Mouse (Mus musculus) forebrain, embryonic 14.5 days (tissue): Measurements from ENCODE around the gene Lrrc45. TPM values are rescaled to one million over a fixed set of nuclear protein-coding genes. Genes with fewer than 3 reads are reported as not detected.
"Not testable (repeated sequence)": the region's sequence is repeated elsewhere in the genome, so short reads cannot be mapped to it uniquely, and the experiment has no call there.

Experiments
- ATAC-seq: fragments of 200-750 bp; cut with Nextera tagmentation; 2 replicates; pipeline ENCODE4 v1.8.0; 2017; ENCODE audit warnings: mild to moderate bottlenecking, moderate library complexity
- DNase-seq: peaks from one replicate; pipeline ENCODE4 v3.0.0-alpha.2; 2015; ENCODE audit warnings: low spot score
- H3K27ac ChIP-seq: fragments of 300-500 bp; sonication (generic); 2 replicates; pipeline ENCODE4 v1.5.1; 2014; ENCODE audit warnings: low read depth, mild to moderate bottlenecking, control low read depth, low read length, moderate library complexity
- H3K27me3 ChIP-seq: fragments of 300-500 bp; sonication (generic); replicated peaks from 2 replicates; pipeline ENCODE4 v1.6.1; 2014; ENCODE audit warnings: low read length, control low read depth, mixed read lengths; ENCODE audit not compliant: control insufficient read depth, insufficient read depth
- H3K36me3 ChIP-seq: fragments of 300-500 bp; sonication (generic); 2 replicates; pipeline ENCODE4 v1.6.1; 2014; ENCODE audit warnings: low read length, control low read depth; ENCODE audit not compliant: control insufficient read depth, insufficient read depth
- H3K4me1 ChIP-seq: fragments of 300-500 bp; sonication (generic); 2 replicates; pipeline ENCODE4 v1.6.1; 2014; ENCODE audit warnings: antibody characterized with exemption, low read length, control low read depth; ENCODE audit not compliant: control insufficient read depth, insufficient read depth
- H3K4me2 ChIP-seq: fragments of 300-500 bp; sonication (generic); 2 replicates; pipeline ENCODE4 v1.6.1; 2014; ENCODE audit warnings: mild to moderate bottlenecking, control low read depth, low read length
- H3K4me3 ChIP-seq: fragments of 300-500 bp; sonication (generic); 2 replicates; pipeline ENCODE4 v1.5.1; 2014; ENCODE audit warnings: low read depth, low read length, control low read depth
- H3K9ac ChIP-seq: fragments of 300-500 bp; sonication (generic); 2 replicates; pipeline ENCODE4 v1.6.1; 2014; ENCODE audit warnings: mild to moderate bottlenecking, low read length, control low read depth, moderate library complexity
- H3K9me3 ChIP-seq: fragments of 300-500 bp; sonication (generic); replicated peaks from 2 replicates; pipeline ENCODE4 v1.6.1; 2016; ENCODE audit warnings: low read length, control low read depth, mixed read lengths; ENCODE audit not compliant: control insufficient read depth
- WGBS: fragments of 180-500 bp; shearing (Covaris S2); extraction: QIAGEN DNeasy Blood & Tissue Kit; methylation state at CpG from one replicate; pipeline ENCODE4 v1.1.7; 2014; 5-methylcytosine and 5-hydroxymethylcytosine counted together
- polyA plus RNA-seq: library from polyadenylated mRNA; unstranded; fragments of >200 nt; fragmentation: Nextera tagmentation; extraction: Ambion mirVana; gene quantifications from 2 replicates; pipeline ENCODE4 v1.2.1, GENCODE M21; 2014

Lrrc45 gene
- polyA plus RNA-seq, 1 experiment from 2014 or later: 39.0 TPM

DNA sequence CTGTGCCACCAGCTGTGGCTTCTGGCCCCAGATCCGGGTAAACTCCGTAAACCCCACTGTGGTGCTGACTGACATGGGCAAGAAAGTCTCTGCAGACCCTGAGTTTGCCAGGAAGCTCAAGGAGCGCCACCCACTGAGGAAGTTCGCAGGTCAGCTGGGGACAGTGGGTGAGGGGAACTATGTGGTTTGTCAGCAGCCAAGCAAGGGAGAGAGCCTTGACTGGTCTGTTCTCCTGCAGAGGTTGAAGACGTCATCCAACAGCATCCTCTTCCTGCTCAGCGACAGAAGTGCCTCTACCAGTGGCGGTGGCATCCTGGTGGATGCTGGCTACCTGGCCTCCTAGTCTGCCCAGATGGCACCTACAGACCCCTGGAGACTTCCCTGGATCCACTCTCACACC, 53.3 kb downstream of the Lrrc45 start:
- 88% methylated on average over 5 of the region's 7 CpGs for WGBS
- not testable (repeated sequence) for ATAC-seq, H3K9ac ChIP-seq, H3K4me3 ChIP-seq, H3K27me3 ChIP-seq, H3K36me3 ChIP-seq, H3K27ac ChIP-seq, H3K4me2 ChIP-seq, DNase-seq, H3K4me1 ChIP-seq, H3K9me3 ChIP-seq

DNA sequence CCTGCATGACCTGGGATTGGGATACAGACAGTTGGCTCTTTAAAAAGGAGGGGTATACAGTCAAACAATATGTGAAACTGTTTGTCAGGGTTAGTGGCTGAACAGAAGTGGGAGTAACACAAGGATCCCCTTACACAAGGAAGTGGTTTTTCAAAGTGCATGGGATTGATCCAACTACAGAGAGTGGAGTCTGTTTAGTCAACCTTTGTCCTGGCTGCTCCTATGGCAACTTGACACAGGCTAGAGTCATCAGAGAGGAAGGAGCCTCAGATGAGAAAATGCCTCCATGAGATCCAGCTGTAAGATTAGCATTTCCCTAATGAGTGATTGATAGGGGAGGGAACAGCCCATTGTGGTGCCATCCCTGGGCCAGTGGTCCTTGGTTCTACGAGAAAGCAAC, 54.5 kb downstream of the Lrrc45 start:
- Histone ChIP-seq H3K27me3 (no peaks in the 10 kb centered on the region), H3K27ac (no peak overlapping the region)
- ATAC-seq: no peak

More for the DNA sequence above, 54.5 kb downstream of the Lrrc45 start:
- Histone ChIP-seq H3K4me3 (no peak overlapping the region), H3K36me3 (no peaks in the 10 kb centered on the region), H3K4me2 (no peak overlapping the region), H3K4me1 (no peaks in the 10 kb centered on the region), H3K9me3 (no peaks in the 10 kb centered on the region), H3K9ac (no peak overlapping the region)
- no peak for DNase-seq
- WGBS: 55% methylated on average over 1 of the region's 1 CpGs

Other genes with a start within 250 kb of the Lrrc45 start
- gene Arl16, start 246.3 kb upstream of the Lrrc45 start, polyA plus RNA-seq: 37.4 and 43.9 TPM in 2 replicates
- 143 and 155 TPM in 2 replicates for gene Mrpl12, start 229.3 kb upstream of the Lrrc45 start, polyA plus RNA-seq
- 29.7 and 31.6 TPM in 2 replicates for gene Slc25a10, start 222.1 kb upstream of the Lrrc45 start, polyA plus RNA-seq
- gene Gcgr, start 183.2 kb upstream of the Lrrc45 start, polyA plus RNA-seq: 0.14 TPM in 1 of 2 replicates, not detected in the other
- gene Mcrip1, start 164.2 kb upstream of the Lrrc45 start, polyA plus RNA-seq: 291 and 313 TPM in 2 replicates
- not detected in 2 replicates for gene Ppp1r27, start 162.8 kb upstream of the Lrrc45 start, polyA plus RNA-seq
- gene P4hb, start 140.7 kb upstream of the Lrrc45 start, polyA plus RNA-seq: 325 and 332 TPM in 2 replicates
- 449 and 481 TPM in 2 replicates for gene Arhgdia, start 132.3 kb upstream of the Lrrc45 start, polyA plus RNA-seq
- 318 and 352 TPM in 2 replicates for gene Alyref, start 115.6 kb upstream of the Lrrc45 start, polyA plus RNA-seq
- 237 and 281 TPM in 2 replicates for gene Anapc11, start 115.5 kb upstream of the Lrrc45 start, polyA plus RNA-seq
- gene Npb, start 105.4 kb upstream of the Lrrc45 start, polyA plus RNA-seq: 0.46 and 0.98 TPM in 2 replicates
- 113 and 134 TPM in 2 replicates for gene Pcyt2, start 96.0 kb upstream of the Lrrc45 start, polyA plus RNA-seq
- gene Sirt7, start 88.7 kb upstream of the Lrrc45 start, polyA plus RNA-seq: 30.4 and 40.8 TPM in 2 replicates
- gene Mafg, start 80.3 kb upstream of the Lrrc45 start, polyA plus RNA-seq: 20.0 and 23.6 TPM in 2 replicates
- gene Pycr1, start 70.2 kb upstream of the Lrrc45 start, polyA plus RNA-seq: 33.6 and 33.9 TPM in 2 replicates
- gene Myadml2, start 65.8 kb upstream of the Lrrc45 start, polyA plus RNA-seq: 0.38 and 0.48 TPM in 2 replicates
- gene Notum, start 52.8 kb upstream of the Lrrc45 start, polyA plus RNA-seq: 0.36 and 0.61 TPM in 2 replicates
- 129 TPM in 2 replicates for gene Aspscr1, start 41.0 kb upstream of the Lrrc45 start, polyA plus RNA-seq
- 108 and 140 TPM in 2 replicates for gene Cenpx, start 187 bp upstream of the Lrrc45 start, polyA plus RNA-seq
- 110 and 119 TPM in 2 replicates for gene Rac3, start 7.5 kb downstream of the Lrrc45 start, polyA plus RNA-seq
- 11.2 and 13.7 TPM in 2 replicates for gene Dcxr, start 13.4 kb downstream of the Lrrc45 start, polyA plus RNA-seq
- 0.98 and 1.1 TPM in 2 replicates for gene Cbr2, start 18.2 kb downstream of the Lrrc45 start, polyA plus RNA-seq
- gene Hmga1b, start 48.9 kb downstream of the Lrrc45 start, polyA plus RNA-seq: 3.8 and 3.9 TPM in 2 replicates
- 39.4 and 64.8 TPM in 2 replicates for gene Rfng, start 70.3 kb downstream of the Lrrc45 start, polyA plus RNA-seq
- gene Gps1, start 70.3 kb downstream of the Lrrc45 start, polyA plus RNA-seq: 348 and 350 TPM in 2 replicates
- 53.5 and 58.6 TPM in 2 replicates for gene Dus1l, start 82.5 kb downstream of the Lrrc45 start, polyA plus RNA-seq
- gene Fasn, start 110.6 kb downstream of the Lrrc45 start, polyA plus RNA-seq: 84.2 and 102 TPM in 2 replicates
- gene Ccdc57, start 218.9 kb downstream of the Lrrc45 start, polyA plus RNA-seq: 5.0 and 6.5 TPM in 2 replicates
- 3.8 and 5.6 TPM in 2 replicates for gene Slc16a3, start 234.6 kb downstream of the Lrrc45 start, polyA plus RNA-seq